Mouse (Mus musculus) embryonic facial prominence, embryonic 13.5 days (tissue): Measurements from ENCODE around the gene Rtn4rl1. TPM values are rescaled to one million over a fixed set of nuclear protein-coding genes. Genes with fewer than 3 reads are reported as not detected.

Source experiments
- ATAC-seq: fragments of 200-750 bp; cut with Nextera tagmentation; 2 replicates; pipeline ENCODE4 v1.8.0; 2017; ENCODE audit warnings: low read depth; ENCODE audit not compliant: insufficient number of reproducible peaks, insufficient read depth, low FRiP score, low TSS enrichment
- H3K27ac ChIP-seq: fragments of 300-500 bp; sonication (generic); 2 replicates; pipeline ENCODE4 v1.5.1; 2015; ENCODE audit warnings: moderate library complexity, mild to moderate bottlenecking, inconsistent platforms
- H3K27me3 ChIP-seq: fragments of 300-500 bp; sonication (generic); 2 replicates; pipeline ENCODE4 v1.6.1; 2015; ENCODE audit warnings: mild to moderate bottlenecking, inconsistent platforms
- H3K36me3 ChIP-seq: fragments of 300-500 bp; sonication (generic); 2 replicates; pipeline ENCODE4 v1.6.1; 2015; ENCODE audit warnings: mild to moderate bottlenecking, inconsistent platforms
- H3K4me1 ChIP-seq: fragments of 300-500 bp; sonication (generic); 2 replicates; pipeline ENCODE4 v1.6.1; 2015; ENCODE audit warnings: inconsistent platforms
- H3K4me2 ChIP-seq: fragments of 300-500 bp; sonication (generic); 2 replicates; pipeline ENCODE4 v1.6.1; 2015; ENCODE audit warnings: moderate library complexity, mild to moderate bottlenecking, inconsistent platforms
- H3K4me3 ChIP-seq: fragments of 300-500 bp; sonication (generic); 2 replicates; pipeline ENCODE4 v1.5.1; 2015; ENCODE audit warnings: mild to moderate bottlenecking, inconsistent platforms
- H3K9ac ChIP-seq: fragments of 300-500 bp; sonication (generic); 2 replicates; pipeline ENCODE4 v1.6.1; 2015; ENCODE audit warnings: mild to moderate bottlenecking, inconsistent platforms
- H3K9me3 ChIP-seq: fragments of 300-500 bp; sonication (generic); 2 replicates; pipeline ENCODE4 v1.6.1; 2016; ENCODE audit warnings: inconsistent platforms
- WGBS: fragments of 180-500 bp; shearing (Covaris S2); methylation state at CpG from one replicate; pipeline ENCODE4 v1.1.7; 2015; ENCODE audit warnings: mixed read lengths; 5-methylcytosine and 5-hydroxymethylcytosine counted together
- polyA plus RNA-seq: library from polyadenylated mRNA; unstranded; fragments of >200 nt; fragmentation: Nextera tagmentation; extraction: Ambion mirVana; gene quantifications from 2 replicates; pipeline ENCODE4 v1.2.1, GENCODE M21; 2015

Gene Rtn4rl1
- 6.0 and 7.1 TPM in 2 replicates for polyA plus RNA-seq

DNA sequence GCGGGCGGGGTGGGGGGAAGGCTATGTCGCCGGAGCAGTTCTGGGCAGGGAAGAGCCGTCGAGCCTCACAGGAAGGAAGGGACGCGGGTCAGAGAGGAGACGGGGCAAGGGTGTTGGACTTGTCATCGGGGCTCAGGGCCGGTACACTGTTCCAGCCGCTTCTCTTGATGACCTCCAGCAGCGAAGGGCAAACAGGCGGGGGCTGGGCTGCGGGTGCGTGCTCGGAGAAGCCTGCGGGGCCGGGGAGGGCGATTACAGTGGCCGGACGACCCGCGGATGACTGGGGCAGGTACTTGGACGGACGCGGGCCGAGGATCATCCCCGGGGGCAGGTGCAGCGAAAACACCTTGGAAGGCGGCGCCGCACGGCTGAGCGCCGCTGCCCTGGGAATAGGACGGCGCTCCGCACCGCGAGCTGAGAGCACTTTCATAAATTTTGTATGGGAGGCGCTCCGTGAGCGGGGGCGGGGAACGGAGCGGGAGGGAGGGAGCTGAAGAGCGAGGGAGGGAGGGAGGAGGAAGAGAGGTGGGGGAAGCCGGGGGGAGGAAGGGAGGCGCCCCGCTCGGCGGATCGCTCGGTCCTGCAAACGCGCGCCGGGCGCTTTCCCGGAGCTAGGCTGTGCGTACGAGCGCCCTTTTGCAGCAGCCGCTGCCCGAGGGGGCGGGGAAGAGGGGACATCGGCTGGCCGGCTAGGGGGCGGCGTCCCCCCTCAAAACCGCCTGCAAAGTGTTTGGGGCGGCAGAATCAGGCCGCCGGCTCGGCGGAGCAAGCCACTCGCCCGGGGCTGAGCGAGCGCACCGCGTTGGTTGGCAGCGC lies at the start of gene Rtn4rl1:
Gene Rtn4rl1, plus strand, starts transcription at position 528 of the 816 bp plus-strand sequence.
- peaks cover 75% of the 10 kb centered on the region for H3K27me3 ChIP-seq
- H3K27ac ChIP-seq: no peak within 1 kb of the TSS
- 0% methylated on average over 79 of the region's 84 CpGs for WGBS
- no peaks in the 10 kb centered on the region for H3K9me3 ChIP-seq
- peak within 1 kb of the TSS; percentile 88 for H3K4me2 ChIP-seq
- H3K4me1 ChIP-seq: peaks cover 57% of the 10 kb centered on the region
- peak within 1 kb of the TSS; percentile 59 for H3K4me3 ChIP-seq
- no peaks in the 10 kb centered on the region for H3K36me3 ChIP-seq
- ATAC-seq: no peak
- H3K9ac ChIP-seq: peak within 1 kb of the TSS; percentile 67

- 80% methylated on average over 2 of the region's 2 CpGs for WGBS
- no peak overlapping the region for H3K27ac ChIP-seq
- H3K4me1 ChIP-seq: peaks cover 51% of the 10 kb centered on the region
Measured at GRCm38 (mm10) chr11:75145841-75146240, 47.7 kb upstream of the Rtn4rl1 start.

DNA sequence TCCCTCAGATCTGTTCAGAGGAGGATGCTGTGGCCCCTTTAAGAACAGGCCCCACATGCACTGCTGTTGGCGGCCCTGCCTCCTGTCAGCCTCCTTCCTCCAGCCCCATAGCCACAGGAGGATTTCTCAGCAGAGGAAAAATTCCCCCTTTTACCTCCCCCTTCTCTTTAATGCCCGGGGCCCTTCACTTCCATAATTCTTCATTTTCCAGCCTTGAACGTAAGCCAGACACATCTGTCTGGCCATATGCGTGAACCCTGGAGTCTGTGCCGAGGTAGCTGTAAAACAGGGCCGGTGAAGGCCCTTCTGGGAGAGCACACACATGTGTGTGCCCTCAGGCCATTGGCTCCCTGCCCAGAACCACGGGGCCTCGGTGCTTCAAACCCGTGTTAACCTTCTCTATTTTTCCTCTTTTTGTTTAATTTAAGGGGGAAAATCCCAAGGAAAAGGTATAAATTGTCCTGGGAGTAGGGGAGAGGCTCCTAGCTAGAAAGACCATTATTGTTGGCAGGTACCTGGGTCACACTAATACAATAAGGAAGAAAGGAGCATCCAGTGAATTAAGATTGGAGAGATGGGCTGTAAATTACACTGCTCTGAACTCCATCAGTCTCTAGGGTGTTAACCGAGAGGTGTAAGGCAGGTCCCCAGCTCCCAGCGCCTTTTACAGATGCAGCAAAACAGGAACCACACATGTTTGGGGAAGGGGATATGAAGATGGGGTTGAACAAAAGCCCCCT lies 46.3 kb upstream of the Rtn4rl1 start:
- peaks cover 37% of the 10 kb centered on the region for H3K4me1 ChIP-seq
- H3K36me3 ChIP-seq: peaks cover 46% of the 10 kb centered on the region

More at GRCm38 (mm10) chr11:75145841-75146240, 47.7 kb upstream of the Rtn4rl1 start:
- H3K27me3 ChIP-seq: no peaks in the 10 kb centered on the region
- no peak for ATAC-seq
- no peak overlapping the region for H3K4me3 ChIP-seq
- peaks cover 43% of the 10 kb centered on the region for H3K36me3 ChIP-seq
- H3K4me2 ChIP-seq: no peak overlapping the region
- H3K9me3 ChIP-seq: no peaks in the 10 kb centered on the region
- H3K9ac ChIP-seq: no peak overlapping the region

GRCm38 (mm10) chr11:75147846-75148168 lies 45.8 kb upstream of the Rtn4rl1 start:
- H3K4me3 ChIP-seq: no peak overlapping the region
- H3K4me1 ChIP-seq: peaks cover 32% of the 10 kb centered on the region
- 0 out of 2 replicates have a peak, but pooled peaks have one; percentile 40 for ATAC-seq
- peak overlapping the region; percentile 89 for H3K27ac ChIP-seq
- no peaks in the 10 kb centered on the region for H3K9me3 ChIP-seq
- no peak overlapping the region; the same call in 1 of the 2 replicates for H3K4me2 ChIP-seq
- H3K9ac ChIP-seq: no peak overlapping the region
- no peaks in the 10 kb centered on the region for H3K27me3 ChIP-seq
- peaks cover 44% of the 10 kb centered on the region for H3K36me3 ChIP-seq
- 34% methylated on average over 3 of the region's 3 CpGs for WGBS

More for the DNA sequence above, 46.3 kb upstream of the Rtn4rl1 start:
- Histone ChIP-seq H3K27ac (peak overlapping the region; percentile 89), H3K9me3 (no peaks in the 10 kb centered on the region), H3K27me3 (no peaks in the 10 kb centered on the region), H3K4me2 (peak overlapping the region; percentile 24; the same call in 1 of the 2 replicates), H3K4me3 (no peak overlapping the region), H3K9ac (no peak overlapping the region)
- ATAC-seq: peak; percentile 80
- 9% methylated on average over 11 of the region's 11 CpGs for WGBS

GRCm38 (mm10) chr11:75148332-75149035 lies 45.1 kb upstream of the Rtn4rl1 start:
- no peak overlapping the region for H3K9ac ChIP-seq
- H3K4me3 ChIP-seq: no peak overlapping the region
- WGBS: 87% methylated on average over 11 of the region's 11 CpGs
- H3K4me2 ChIP-seq: no peak overlapping the region
- no peak for ATAC-seq
- no peaks in the 10 kb centered on the region for H3K9me3 ChIP-seq
- peaks cover 37% of the 10 kb centered on the region for H3K36me3 ChIP-seq
- no peaks in the 10 kb centered on the region for H3K27me3 ChIP-seq
- peaks cover 27% of the 10 kb centered on the region for H3K4me1 ChIP-seq
- H3K27ac ChIP-seq: peak overlapping the region; percentile 89

DNA sequence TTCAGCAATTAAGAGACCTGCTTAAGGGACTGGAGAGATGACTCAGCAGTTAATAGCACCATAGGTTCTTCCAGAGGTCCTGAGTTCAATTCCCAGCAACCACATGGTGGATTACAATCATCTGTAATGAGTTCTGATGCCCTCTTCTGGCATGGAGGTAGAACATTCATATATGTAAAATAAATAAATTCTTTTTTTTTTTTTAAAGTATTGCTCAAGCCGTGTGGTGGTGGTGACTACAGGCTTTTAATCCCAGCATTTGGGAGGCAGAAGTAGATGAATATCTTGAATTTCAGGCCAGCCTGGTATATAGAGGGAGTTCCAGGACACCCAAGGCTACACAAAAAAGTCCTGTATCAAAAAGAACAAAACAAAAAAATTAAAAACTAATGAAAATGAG lies 43.2 kb upstream of the Rtn4rl1 start:
- Histone ChIP-seq H3K9ac (no peak overlapping the region), H3K4me1 (peaks cover 27% of the 10 kb centered on the region), H3K9me3 (no peaks in the 10 kb centered on the region), H3K27ac (no peak overlapping the region), H3K4me2 (no peak overlapping the region), H3K27me3 (no peaks in the 10 kb centered on the region), H3K4me3 (no peak overlapping the region), H3K36me3 (peaks cover 26% of the 10 kb centered on the region)
- no peak for ATAC-seq
- WGBS: 87% methylated on average over 1 of the region's 1 CpGs

DNA sequence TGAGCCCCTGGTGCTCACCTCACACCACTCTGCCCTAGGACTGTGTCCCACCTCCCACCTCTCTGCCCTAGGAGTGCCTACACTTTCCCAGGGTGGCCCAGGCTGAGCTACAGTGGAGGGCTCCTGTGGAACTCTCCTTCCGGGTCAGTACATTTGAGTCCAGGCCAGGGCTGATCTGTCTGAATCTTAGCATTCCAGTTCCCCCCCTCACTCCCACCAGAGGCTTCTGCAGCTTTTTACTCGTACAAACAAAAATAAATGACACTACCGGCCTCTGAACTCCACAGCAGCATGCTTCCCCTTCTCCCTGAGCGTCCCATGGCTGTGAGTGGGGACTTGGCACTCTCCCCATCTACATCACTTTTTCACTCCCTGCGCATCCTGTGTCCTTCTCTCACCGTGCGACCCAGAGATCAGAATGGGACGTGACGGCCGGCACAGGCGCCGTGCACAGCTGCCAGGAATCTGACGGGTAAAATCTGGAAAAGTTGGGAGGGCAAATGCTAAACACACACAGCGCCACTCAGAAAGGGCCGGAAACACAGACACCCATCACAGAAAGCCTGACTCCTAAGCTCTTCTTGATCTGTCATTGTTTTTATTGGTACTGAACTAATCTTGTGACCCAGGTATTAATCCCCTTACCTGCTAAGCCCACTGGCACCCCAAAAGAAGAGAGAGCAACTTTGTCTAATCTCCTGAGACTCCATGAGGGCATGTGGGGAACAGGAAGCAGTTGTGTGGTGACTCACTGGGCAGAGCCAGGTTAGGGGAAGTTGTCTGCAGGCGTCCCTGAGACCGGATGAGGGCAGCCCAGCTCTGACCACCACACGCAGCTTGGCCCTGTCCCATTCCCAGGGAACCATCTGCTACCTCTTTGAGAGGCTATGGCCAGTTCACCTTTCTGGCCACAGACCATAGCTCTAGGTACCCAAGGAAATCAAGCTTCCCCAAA lies 40.7 kb upstream of the Rtn4rl1 start:
- H3K27ac ChIP-seq: no peak overlapping the region
- 80% methylated on average over 18 of the region's 18 CpGs for WGBS

GRCm38 (mm10) chr11:75154053-75154585 lies 39.5 kb upstream of the Rtn4rl1 start:
- Histone ChIP-seq H3K36me3 (peaks cover 36% of the 10 kb centered on the region), H3K27ac (no peak overlapping the region), H3K4me1 (peaks cover 28% of the 10 kb centered on the region), H3K9ac (no peak overlapping the region), H3K4me3 (no peak overlapping the region), H3K9me3 (no peaks in the 10 kb centered on the region), H3K4me2 (no peak overlapping the region), H3K27me3 (no peaks in the 10 kb centered on the region)
- no peak for ATAC-seq
- WGBS: 80% methylated on average over 6 of the region's 6 CpGs

More for the DNA sequence above, 40.7 kb upstream of the Rtn4rl1 start:
- no peak overlapping the region for H3K4me2 ChIP-seq
- peaks cover 35% of the 10 kb centered on the region for H3K36me3 ChIP-seq
- no peaks in the 10 kb centered on the region for H3K9me3 ChIP-seq
- peaks cover 31% of the 10 kb centered on the region for H3K4me1 ChIP-seq
- no peak overlapping the region for H3K4me3 ChIP-seq
- H3K9ac ChIP-seq: no peak overlapping the region; the same call in 1 of the 2 replicates
- no peaks in the 10 kb centered on the region for H3K27me3 ChIP-seq
- no peak for ATAC-seq

- 53% methylated on average over 6 of the region's 6 CpGs for WGBS
- no peak overlapping the region for H3K27ac ChIP-seq
- H3K4me2 ChIP-seq: no peak overlapping the region
- H3K4me3 ChIP-seq: no peak overlapping the region
- no peaks in the 10 kb centered on the region for H3K9me3 ChIP-seq
- no peak for ATAC-seq
- H3K4me1 ChIP-seq: peaks cover 28% of the 10 kb centered on the region
- H3K36me3 ChIP-seq: peaks cover 36% of the 10 kb centered on the region
- peak overlapping the region; percentile 28; the same call in 1 of the 2 replicates for H3K9ac ChIP-seq
- H3K27me3 ChIP-seq: no peaks in the 10 kb centered on the region
Measured at GRCm38 (mm10) chr11:75155985-75156384, 37.6 kb upstream of the Rtn4rl1 start.

DNA sequence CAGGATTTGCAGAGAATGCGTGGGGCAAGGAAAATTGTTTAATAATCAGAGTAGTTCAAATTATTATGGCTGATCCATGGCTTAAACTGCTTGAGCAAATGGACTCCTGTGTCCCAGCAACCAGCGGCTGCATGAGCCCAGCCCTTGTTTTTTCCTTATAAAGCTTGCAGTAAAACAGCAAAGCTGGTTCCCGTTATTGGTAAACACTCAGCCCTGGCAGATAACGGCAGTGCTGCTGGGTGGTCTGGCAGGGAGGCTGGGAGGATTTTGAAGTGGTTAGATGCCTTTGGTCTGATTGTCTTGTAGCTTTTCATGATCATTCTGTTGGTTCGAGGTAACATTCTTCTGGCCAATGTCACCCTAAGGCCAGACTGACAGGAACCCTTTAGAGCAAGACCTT lies 37.2 kb upstream of the Rtn4rl1 start:
- Histone ChIP-seq H3K27ac (no peak overlapping the region), H3K4me3 (no peak overlapping the region), H3K9me3 (no peaks in the 10 kb centered on the region), H3K4me2 (no peak overlapping the region), H3K9ac (peak overlapping the region; percentile 28; the same call in 1 of the 2 replicates), H3K27me3 (no peaks in the 10 kb centered on the region), H3K36me3 (peaks cover 37% of the 10 kb centered on the region), H3K4me1 (peaks cover 30% of the 10 kb centered on the region)
- 43% methylated on average over 5 of the region's 5 CpGs for WGBS
- no peak for ATAC-seq
